Mouse (Mus musculus): ENCODE results near the gene Kynu. TPM values are rescaled to one million over a fixed set of nuclear protein-coding genes. Genes with fewer than 3 reads are reported as not detected.

The Kynu gene
- polyA plus RNA-seq, 1 experiment from 2014 or later = 0.58 TPM

- WGBS = 90% methylated on average over 4 of the region's 4 CpGs
- H3K27ac ChIP-seq (ENCODE audit: low read depth, low read length) = no peak overlapping the region
- no peak overlapping the region for H3K9ac ChIP-seq (ENCODE audit: low read length)
- ATAC-seq (ENCODE audit: insufficient read depth, low FRiP score, low TSS enrichment) = no peak
- no peaks in the 10 kb centered on the region for H3K4me1 ChIP-seq (ENCODE audit: control insufficient read depth, insufficient read depth, low read length)
- DNase-seq (ENCODE audit: low spot score) = no peak
- no peaks in the 10 kb centered on the region for H3K9me3 ChIP-seq (ENCODE audit: control insufficient read depth, low read length)
- H3K4me3 ChIP-seq (ENCODE audit: low read depth, low read length) = no peak overlapping the region
- no peaks in the 10 kb centered on the region for H3K27me3 ChIP-seq (ENCODE audit: control insufficient read depth, insufficient read depth, low read length)
- no peak overlapping the region for H3K4me2 ChIP-seq (ENCODE audit: low read depth)
- H3K36me3 ChIP-seq (ENCODE audit: control insufficient read depth, insufficient read depth, low read length) = no peaks in the 10 kb centered on the region
These were observed 120.1 kb downstream of the Kynu start for GRCm38 (mm10) chr2:43675277-43675676.

- Histone ChIP-seq H3K4me3 (ENCODE audit: low read depth, low read length) (no peak overlapping the region), H3K27ac (ENCODE audit: low read depth, low read length) (no peak overlapping the region), H3K27me3 (ENCODE audit: control insufficient read depth, insufficient read depth, low read length) (no peaks in the 10 kb centered on the region), H3K4me1 (ENCODE audit: control insufficient read depth, insufficient read depth, low read length) (no peaks in the 10 kb centered on the region), H3K9me3 (ENCODE audit: control insufficient read depth, low read length) (no peaks in the 10 kb centered on the region), H3K4me2 (ENCODE audit: low read depth) (no peak overlapping the region), H3K9ac (ENCODE audit: low read length) (no peak overlapping the region), H3K36me3 (ENCODE audit: control insufficient read depth, insufficient read depth, low read length) (no peaks in the 10 kb centered on the region)
- DNase-seq (ENCODE audit: low spot score) = no peak
- WGBS = 80% methylated on average over 2 of the region's 2 CpGs
- ATAC-seq (ENCODE audit: insufficient read depth, low FRiP score, low TSS enrichment) = no peak
These were observed 135.3 kb downstream of the Kynu start for GRCm38 (mm10) chr2:43690402-43690801.

- DNase-seq (ENCODE audit: low spot score) (no peak), ATAC-seq (ENCODE audit: insufficient read depth, low FRiP score, low TSS enrichment) (no peak)
- Histone ChIP-seq H3K9me3 (ENCODE audit: control insufficient read depth, low read length) (no peaks in the 10 kb centered on the region), H3K9ac (ENCODE audit: low read length) (no peak overlapping the region), H3K4me2 (ENCODE audit: low read depth) (no peak overlapping the region), H3K27ac (ENCODE audit: low read depth, low read length) (no peak overlapping the region), H3K4me1 (ENCODE audit: control insufficient read depth, insufficient read depth, low read length) (no peaks in the 10 kb centered on the region), H3K4me3 (ENCODE audit: low read depth, low read length) (no peak overlapping the region), H3K36me3 (ENCODE audit: control insufficient read depth, insufficient read depth, low read length) (no peaks in the 10 kb centered on the region), H3K27me3 (ENCODE audit: control insufficient read depth, insufficient read depth, low read length) (no peaks in the 10 kb centered on the region)
- 87% methylated on average over 2 of the region's 2 CpGs for WGBS
These were observed 136.2 kb downstream of the Kynu start for GRCm38 (mm10) chr2:43691290-43691689.

- no peaks in the 10 kb centered on the region for H3K9me3 ChIP-seq (ENCODE audit: control insufficient read depth, low read length)
- H3K27me3 ChIP-seq (ENCODE audit: control insufficient read depth, insufficient read depth, low read length) = no peaks in the 10 kb centered on the region
- 83% methylated on average over 3 of the region's 3 CpGs for WGBS
- H3K9ac ChIP-seq (ENCODE audit: low read length) = no peak overlapping the region
- H3K4me3 ChIP-seq (ENCODE audit: low read depth, low read length) = no peak overlapping the region
- DNase-seq (ENCODE audit: low spot score) (no peak), ATAC-seq (ENCODE audit: insufficient read depth, low FRiP score, low TSS enrichment) (no peak)
- no peaks in the 10 kb centered on the region for H3K36me3 ChIP-seq (ENCODE audit: control insufficient read depth, insufficient read depth, low read length)
- H3K4me1 ChIP-seq (ENCODE audit: control insufficient read depth, insufficient read depth, low read length) = no peaks in the 10 kb centered on the region
- H3K27ac ChIP-seq (ENCODE audit: low read depth, low read length) = no peak overlapping the region
- H3K4me2 ChIP-seq (ENCODE audit: low read depth) = no peak overlapping the region
These were observed 140.5 kb downstream of the Kynu start for GRCm38 (mm10) chr2:43695635-43696034.

- Histone ChIP-seq H3K36me3 (ENCODE audit: control insufficient read depth, insufficient read depth, low read length) (no peaks in the 10 kb centered on the region), H3K4me1 (ENCODE audit: control insufficient read depth, insufficient read depth, low read length) (no peaks in the 10 kb centered on the region), H3K4me2 (ENCODE audit: low read depth) (no peak overlapping the region), H3K9me3 (ENCODE audit: control insufficient read depth, low read length) (no peaks in the 10 kb centered on the region), H3K27ac (ENCODE audit: low read depth, low read length) (no peak overlapping the region), H3K4me3 (ENCODE audit: low read depth, low read length) (no peak overlapping the region), H3K9ac (ENCODE audit: low read length) (no peak overlapping the region), H3K27me3 (ENCODE audit: control insufficient read depth, insufficient read depth, low read length) (no peaks in the 10 kb centered on the region)
- DNase-seq (ENCODE audit: low spot score) (no peak), ATAC-seq (ENCODE audit: insufficient read depth, low FRiP score, low TSS enrichment) (no peak)
- WGBS = 92% methylated on average over 2 of the region's 2 CpGs
These were observed 157.5 kb downstream of the Kynu start for GRCm38 (mm10) chr2:43712611-43713138.

- Histone ChIP-seq H3K36me3 (ENCODE audit: control insufficient read depth, insufficient read depth, low read length) (no peaks in the 10 kb centered on the region), H3K27me3 (ENCODE audit: control insufficient read depth, insufficient read depth, low read length) (no peaks in the 10 kb centered on the region), H3K4me3 (ENCODE audit: low read depth, low read length) (no peak overlapping the region), H3K27ac (ENCODE audit: low read depth, low read length) (no peak overlapping the region), H3K9me3 (ENCODE audit: control insufficient read depth, low read length) (no peaks in the 10 kb centered on the region), H3K4me2 (ENCODE audit: low read depth) (peak overlapping the region; percentile 30; the same call in 1 of the 2 replicates), H3K9ac (ENCODE audit: low read length) (0 out of 2 replicates have a peak overlapping the region, but pooled peaks have one; percentile 9), H3K4me1 (ENCODE audit: control insufficient read depth, insufficient read depth, low read length) (no peaks in the 10 kb centered on the region)
- ATAC-seq (ENCODE audit: insufficient read depth, low FRiP score, low TSS enrichment) = peak; percentile 87
- peak; percentile 82 for DNase-seq (ENCODE audit: low spot score)
- 21% methylated on average over 14 of the region's 14 CpGs for WGBS
These were observed 167.4 kb downstream of the Kynu start for GRCm38 (mm10) chr2:43722446-43723103.

- Histone ChIP-seq H3K9ac (ENCODE audit: low read length) (0 out of 2 replicates have a peak overlapping the region, but pooled peaks have one; percentile 9), H3K27me3 (ENCODE audit: control insufficient read depth, insufficient read depth, low read length) (no peaks in the 10 kb centered on the region), H3K4me3 (ENCODE audit: low read depth, low read length) (no peak overlapping the region), H3K9me3 (ENCODE audit: control insufficient read depth, low read length) (no peaks in the 10 kb centered on the region), H3K36me3 (ENCODE audit: control insufficient read depth, insufficient read depth, low read length) (no peaks in the 10 kb centered on the region), H3K27ac (ENCODE audit: low read depth, low read length) (no peak overlapping the region), H3K4me1 (ENCODE audit: control insufficient read depth, insufficient read depth, low read length) (no peaks in the 10 kb centered on the region), H3K4me2 (ENCODE audit: low read depth) (peak overlapping the region; percentile 30; the same call in 1 of the 2 replicates)
- 65% methylated on average over 7 of the region's 7 CpGs for WGBS
- no peak for DNase-seq (ENCODE audit: low spot score)
- ATAC-seq (ENCODE audit: insufficient read depth, low FRiP score, low TSS enrichment) = peak; percentile 62
These were observed 168.0 kb downstream of the Kynu start for GRCm38 (mm10) chr2:43723104-43723541.

- Histone ChIP-seq H3K4me2 (ENCODE audit: low read depth) (no peak overlapping the region), H3K4me3 (ENCODE audit: low read depth, low read length) (no peak overlapping the region), H3K36me3 (ENCODE audit: control insufficient read depth, insufficient read depth, low read length) (no peaks in the 10 kb centered on the region), H3K9ac (ENCODE audit: low read length) (no peak overlapping the region), H3K9me3 (ENCODE audit: control insufficient read depth, low read length) (no peaks in the 10 kb centered on the region), H3K27me3 (ENCODE audit: control insufficient read depth, insufficient read depth, low read length) (no peaks in the 10 kb centered on the region), H3K4me1 (ENCODE audit: control insufficient read depth, insufficient read depth, low read length) (no peaks in the 10 kb centered on the region), H3K27ac (ENCODE audit: low read depth, low read length) (no peak overlapping the region)
- WGBS = 84% methylated on average over 5 of the region's 5 CpGs
- no peak for DNase-seq (ENCODE audit: low spot score)
- no peak for ATAC-seq (ENCODE audit: insufficient read depth, low FRiP score, low TSS enrichment)
These were observed 172.1 kb downstream of the Kynu start for GRCm38 (mm10) chr2:43727181-43727580.

- no peak overlapping the region for H3K4me3 ChIP-seq (ENCODE audit: low read depth, low read length)
- H3K9me3 ChIP-seq (ENCODE audit: control insufficient read depth, low read length) = no peaks in the 10 kb centered on the region
- no peak for DNase-seq (ENCODE audit: low spot score)
- no peaks in the 10 kb centered on the region for H3K4me1 ChIP-seq (ENCODE audit: control insufficient read depth, insufficient read depth, low read length)
- WGBS = 90% methylated on average over 8 of the region's 8 CpGs
- H3K9ac ChIP-seq (ENCODE audit: low read length) = no peak overlapping the region
- no peak for ATAC-seq (ENCODE audit: insufficient read depth, low FRiP score, low TSS enrichment)
- H3K36me3 ChIP-seq (ENCODE audit: control insufficient read depth, insufficient read depth, low read length) = no peaks in the 10 kb centered on the region
- H3K27ac ChIP-seq (ENCODE audit: low read depth, low read length) = no peak overlapping the region
- no peaks in the 10 kb centered on the region for H3K27me3 ChIP-seq (ENCODE audit: control insufficient read depth, insufficient read depth, low read length)
- H3K4me2 ChIP-seq (ENCODE audit: low read depth) = no peak overlapping the region
These were observed 172.6 kb downstream of the Kynu start for GRCm38 (mm10) chr2:43727693-43728092.

Data from neural tube, embryonic 11.5 days (tissue).